Comparison of ENCODE assay signal across 9 mouse cellular contexts in the genomic region with DNA sequence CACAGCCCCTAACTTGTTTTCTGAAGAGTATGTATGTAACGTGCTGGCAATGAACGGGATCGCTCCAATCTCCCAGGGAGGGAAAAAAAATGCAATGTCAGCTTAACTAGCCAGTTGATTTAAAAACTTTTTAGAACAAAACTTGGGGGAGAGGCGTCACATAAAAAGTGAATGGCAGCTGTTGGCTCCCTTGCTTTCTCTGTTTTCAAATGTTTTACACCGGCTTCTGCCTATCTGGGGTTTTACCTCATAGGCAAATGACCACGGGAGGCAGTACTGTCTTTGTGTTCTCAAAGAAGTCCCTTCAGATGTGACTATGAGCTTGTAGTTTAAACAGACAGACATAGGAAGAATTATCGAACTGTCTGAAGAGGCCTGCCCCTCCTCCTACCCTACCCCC. TPM values are rescaled to one million over a fixed set of nuclear protein-coding genes. Genes with fewer than 3 reads are reported as not detected.
DNase-seq lines count a peak whose midpoint lies in the region; ATAC-seq and TF ChIP-seq lines count a peak whose summit lies in the region.
"Had no signal": no experiment of that assay in that cellular context is flagged by ENCODE, and none has a peak within 500 bp of the region (broad histone marks: within the 10 kb centered on the region; RNA-seq: fewer than 3 reads in every experiment).

No protein-coding gene starts in this region.

- peak overlapping the region; percentile 53 for H3K4me3 ChIP-seq in heart, embryonic 10.5 days
- peak overlapping the region; percentile 40 for H3K4me3 ChIP-seq in heart, postnatal 0 days (ENCODE audit: low read depth, low read length)
- peak overlapping the region; percentile 16 for H3K4me3 ChIP-seq in liver, embryonic 16.5 days (ENCODE audit: low read depth, low read length)

- H3K27me3 ChIP-seq in heart, embryonic 10.5 days (ENCODE audit: insufficient read depth, poor library complexity, severe bottlenecking) = no peaks in the 10 kb centered on the region
- H3K27me3 ChIP-seq in heart, postnatal 0 days (ENCODE audit: control insufficient read depth, insufficient read depth, low read length) = no peaks in the 10 kb centered on the region
- no peaks in the 10 kb centered on the region for H3K27me3 ChIP-seq in liver, embryonic 16.5 days (ENCODE audit: control insufficient read depth, insufficient read depth, low read depth, low read length)

- H3K9ac ChIP-seq in heart, postnatal 0 days (replicated peaks; ENCODE audit: low read depth, low read length) = peak overlapping the region; percentile 13; the same call in 1 of the 2 replicates
- H3K9ac ChIP-seq in liver, embryonic 16.5 days (ENCODE audit: low read depth, low read length) = no peak overlapping the region

- H3K4me2 ChIP-seq in heart, postnatal 0 days (ENCODE audit: low read depth, low read length) = peak overlapping the region; percentile 60
- peak overlapping the region; percentile 45 for H3K4me2 ChIP-seq in liver, embryonic 16.5 days (ENCODE audit: low read depth, low read length)

- DNase-seq in heart, embryonic 10.5 days (ENCODE audit: low spot score) = no peak
- DNase-seq in heart, adult 8-10 months (ENCODE audit: low spot score) = no peak
- peak; percentile 43 for DNase-seq in brain, adult 2 months (ENCODE audit: low read depth, low spot score)
- peak; percentile 53 for DNase-seq in heart, postnatal 0 days (ENCODE audit: low spot score)
- no peak for DNase-seq in thymus, postnatal 0 days (ENCODE audit: low spot score)
- no peak for DNase-seq in spleen, postnatal 4 days (ENCODE audit: low spot score in 2 of 2)
- DNase-seq: thymus, adult 2 months had no signal

- no peaks in the 10 kb centered on the region for H3K36me3 ChIP-seq in heart, embryonic 10.5 days
- no peaks in the 10 kb centered on the region for H3K36me3 ChIP-seq in heart, postnatal 0 days (replicated peaks; ENCODE audit: control insufficient read depth, insufficient read depth, low read length)
- no peaks in the 10 kb centered on the region for H3K36me3 ChIP-seq in liver, embryonic 16.5 days (ENCODE audit: control insufficient read depth, insufficient read depth)

- H3K4me1 ChIP-seq in heart, embryonic 10.5 days = peaks cover 52% of the 10 kb centered on the region
- peaks cover 26% of the 10 kb centered on the region for H3K4me1 ChIP-seq in heart, postnatal 0 days (ENCODE audit: control insufficient read depth, insufficient read depth)
- H3K4me1 ChIP-seq in liver, embryonic 16.5 days (ENCODE audit: control insufficient read depth, low read depth, low read length) = peaks cover 33% of the 10 kb centered on the region

- no peak for TF ChIP-seq EP300 in heart, postnatal 0 days (IDR thresholded peaks at IDR 0.05; ENCODE audit: low read depth)

- WGBS in heart, embryonic 10.5 days = 36% methylated on average over 7 of the region's 7 CpGs
- WGBS in heart, postnatal 0 days = 22% methylated on average over 7 of the region's 7 CpGs
- 53% methylated on average over 7 of the region's 7 CpGs for WGBS in liver, embryonic 16.5 days (ENCODE audit: insufficient replicate concordance)

- no peak for ATAC-seq in heart, postnatal 0 days (ENCODE audit: insufficient read depth, low read depth)
- no peak for ATAC-seq in liver, embryonic 16.5 days (ENCODE audit: low read depth)
- no peak for ATAC-seq in granulocyte monocyte progenitor cell, adult 5-6 weeks (replicated peaks; ENCODE audit: poor library complexity, severe bottlenecking)

- peak overlapping the region; percentile 77 for H3K27ac ChIP-seq in heart, embryonic 10.5 days
- H3K27ac ChIP-seq in heart, postnatal 0 days (ENCODE audit: low read depth) = peak overlapping the region; percentile 46
- no peak overlapping the region for H3K27ac ChIP-seq in liver, embryonic 16.5 days (ENCODE audit: low read length)

- no peaks in the 10 kb centered on the region for H3K9me3 ChIP-seq in heart, embryonic 10.5 days
- H3K9me3 ChIP-seq in heart, postnatal 0 days (replicated peaks; ENCODE audit: control insufficient read depth, low read length) = no peaks in the 10 kb centered on the region
- H3K9me3 ChIP-seq in liver, embryonic 16.5 days (replicated peaks; ENCODE audit: control insufficient read depth, low read length) = no peaks in the 10 kb centered on the region

- TF ChIP-seq CTCF in heart, postnatal 0 days (IDR thresholded peaks at IDR 0.05; ENCODE audit: low read depth) = peak; percentile 22; the same call in 1 of the 2 replicates

RNA-seq across cellular contexts. Expression of a gene that starts 4.3 kb away (rescaled TPM):
- polyA plus RNA-seq in heart, embryonic 10.5 days (2016; fragmentation: Nextera tagmentation; extraction: Ambion mirVana) = 28.5 and 33.4 TPM in 2 replicates
- total RNA-seq in heart, adult 8-10 months (2022) = 10 to 100 TPM; 10.8 to 18.3 (median 15.4) TPM
- total RNA-seq in heart, postnatal 0 days (2014; rRNA removed; ENCODE audit: low replicate concordance) = 24.2 and 30.0 TPM in 2 replicates
- polyA plus RNA-seq in heart, postnatal 0 days (2015; fragmentation: Nextera tagmentation; extraction: Ambion mirVana) = 21.0 and 23.3 TPM in 2 replicates
- 2.6 and 2.9 TPM in 2 replicates for polyA plus RNA-seq in liver, embryonic 16.5 days (2015; fragmentation: Nextera tagmentation; extraction: Ambion mirVana)
- polyA plus RNA-seq in thymus, postnatal 0 days (2015; fragmentation: Nextera tagmentation; extraction: Ambion mirVana) = 11.8 and 12.0 TPM in 2 replicates
- 1.8 and 1.9 TPM in 2 replicates for total RNA-seq in granulocyte monocyte progenitor cell, adult 5-6 weeks (2014; fragmentation: Nextera tagmentation)
- 1.9 and 2.1 TPM in 2 replicates for total RNA-seq in granulocyte monocyte progenitor cell, adult 5-6 weeks (2017)

Comparison
In these comparisons a context has a peak if more than half of its experiments do, and no peak if none do; other contexts are left out.
1. DNase-seq: peak in brain, adult 2 months (single experiment) and heart, postnatal 0 days (single experiment); none in heart, embryonic 10.5 days (single experiment), heart, adult 8-10 months (single experiment), thymus, postnatal 0 days (single experiment) and spleen, postnatal 4 days (0 of 2).
2. Peak in every context shown above with its lines, with median percentiles within 50 percentile points of each other: H3K4me3 ChIP-seq.